Mouse (Mus musculus): Measurements from ENCODE around the gene Sall1.

Gene Sall1

GRCm38 (mm10) chr8:89037536-89038236 is 6.3 kb downstream of the Sall1 start:
- DNase-seq: no peak

GRCm38 (mm10) chr8:89032412-89032811 is 11.6 kb downstream of the Sall1 start:
- no peak for DNase-seq

GRCm38 (mm10) chr8:89028156-89028555 is 15.8 kb downstream of the Sall1 start:
- no peak for DNase-seq

- DNase-seq: peak; percentile 80
Observed at GRCm38 (mm10) chr8:89026139-89026520, 17.8 kb downstream of the Sall1 start.

DNA sequence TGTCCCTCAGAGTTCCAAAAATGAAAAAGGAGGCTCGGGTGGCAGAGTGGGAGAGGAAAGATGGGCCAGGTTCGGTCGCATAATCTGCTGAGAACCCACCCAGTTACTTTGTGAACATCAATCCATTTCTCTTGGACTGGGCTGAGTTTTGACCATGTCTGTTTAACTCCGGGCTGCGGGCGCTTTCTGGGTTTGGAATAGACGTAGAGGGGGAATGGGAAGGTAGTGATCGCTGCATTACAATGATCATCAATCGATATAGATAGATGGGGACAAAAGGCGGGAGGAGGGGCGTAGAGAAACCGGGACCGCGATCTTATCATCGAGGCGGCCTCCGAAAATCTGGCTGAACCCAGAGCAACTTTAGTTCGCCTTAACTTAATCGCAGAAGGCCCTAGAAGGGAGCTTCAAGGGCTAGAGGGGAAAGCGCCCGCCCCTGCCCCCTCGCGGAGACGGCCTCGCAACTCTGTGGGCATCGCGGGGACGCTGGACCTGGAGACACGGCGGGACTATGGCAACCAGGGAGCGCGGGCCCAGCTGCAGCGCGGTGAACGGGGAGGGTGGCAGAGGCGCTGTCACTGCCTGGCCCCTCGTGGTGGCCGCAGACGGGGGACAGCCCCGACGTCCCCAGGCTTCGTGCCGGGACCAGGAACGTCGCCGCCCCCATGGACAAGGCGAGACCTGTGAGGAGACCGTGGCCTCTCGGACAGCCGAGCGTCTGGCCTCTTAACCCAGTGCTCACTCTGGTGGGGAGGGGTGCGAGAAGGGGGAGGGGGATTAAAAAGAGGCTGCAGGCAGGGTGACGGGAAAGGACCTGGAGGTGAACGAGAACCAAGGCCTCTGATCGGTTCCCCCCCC is 18.5 kb downstream of the Sall1 start:
- no peak for DNase-seq

DNA sequence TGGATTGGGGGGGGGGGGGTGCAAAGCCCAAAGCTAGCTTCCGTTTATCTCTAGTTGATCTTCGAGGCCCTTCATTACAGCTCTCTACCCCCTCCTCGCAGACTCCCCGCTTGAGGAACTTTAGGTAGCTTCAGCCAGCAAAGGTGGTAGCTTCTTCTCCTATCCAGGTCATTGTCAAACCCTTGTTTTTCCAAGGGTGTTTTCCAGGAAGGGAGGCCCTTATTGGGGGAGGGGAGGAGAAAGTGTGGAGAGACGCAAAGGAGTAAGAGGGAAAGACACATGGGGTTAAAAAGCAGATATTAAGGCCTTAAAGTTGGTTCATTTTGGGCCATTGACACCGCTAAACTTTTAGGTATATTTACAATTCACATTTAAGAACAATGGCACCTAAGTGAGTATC is 19.2 kb downstream of the Sall1 start:
- no peak for DNase-seq

GRCm38 (mm10) chr8:89021139-89021538 is 22.8 kb downstream of the Sall1 start:
- peak; percentile 73 for DNase-seq

- peak; percentile 91 for DNase-seq
Observed at GRCm38 (mm10) chr8:89017891-89018290, 26.1 kb downstream of the Sall1 start.

DNA sequence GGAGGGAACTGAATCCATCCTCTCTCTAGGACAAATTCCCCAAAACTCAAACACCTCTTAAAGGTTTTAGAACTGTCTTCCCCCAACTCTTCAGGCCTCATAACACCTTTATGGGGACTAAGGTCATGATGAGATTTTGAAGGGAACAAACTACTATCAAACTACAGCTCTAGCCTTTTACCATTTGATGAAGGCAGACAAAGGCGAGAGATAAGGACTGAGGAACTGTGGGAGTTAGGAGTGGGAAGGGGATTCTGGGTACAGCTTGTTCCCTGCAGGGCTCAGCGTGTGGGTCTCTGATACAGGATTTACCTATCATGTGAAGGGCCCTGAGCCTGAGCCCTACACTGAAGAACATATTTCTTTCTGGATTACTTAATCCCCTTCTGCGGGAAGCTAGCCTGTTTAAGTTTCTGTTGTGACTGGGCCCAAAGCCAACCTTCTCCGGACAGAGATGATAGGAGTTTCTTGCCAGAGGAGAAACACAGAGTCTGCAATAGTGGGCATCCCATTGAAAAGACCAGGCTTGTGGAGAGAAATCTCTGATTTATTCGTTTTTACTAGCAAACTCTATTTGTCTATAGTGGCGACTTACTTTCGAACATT is 27.4 kb downstream of the Sall1 start:
- peak; percentile 73 for DNase-seq

DNA sequence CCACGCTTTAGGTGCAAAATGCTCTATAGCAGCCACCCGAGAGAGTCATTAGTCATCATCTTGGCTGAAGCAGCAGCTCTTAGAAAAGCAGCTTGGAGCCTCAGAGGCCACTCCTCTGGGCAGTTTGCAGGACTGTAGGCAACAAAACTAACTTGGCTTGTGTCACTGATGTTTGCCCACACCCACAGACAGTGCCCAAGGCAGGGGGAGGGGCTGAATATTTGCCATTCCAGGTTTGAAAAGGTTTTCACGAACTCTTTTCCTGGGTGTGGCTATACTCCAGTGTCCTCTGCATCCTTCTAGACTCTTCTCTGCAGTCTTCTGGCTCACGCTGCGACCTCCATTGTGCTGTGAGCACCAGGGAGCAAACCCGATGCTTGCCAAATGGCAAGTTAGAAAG is 28.4 kb downstream of the Sall1 start:
- peak; percentile 80 for DNase-seq

GRCm38 (mm10) chr8:89012853-89013534 is 31.0 kb downstream of the Sall1 start:
- no peak for DNase-seq

GRCm38 (mm10) chr8:89012024-89012712 is 31.8 kb downstream of the Sall1 start:
- no peak for DNase-seq

DNA sequence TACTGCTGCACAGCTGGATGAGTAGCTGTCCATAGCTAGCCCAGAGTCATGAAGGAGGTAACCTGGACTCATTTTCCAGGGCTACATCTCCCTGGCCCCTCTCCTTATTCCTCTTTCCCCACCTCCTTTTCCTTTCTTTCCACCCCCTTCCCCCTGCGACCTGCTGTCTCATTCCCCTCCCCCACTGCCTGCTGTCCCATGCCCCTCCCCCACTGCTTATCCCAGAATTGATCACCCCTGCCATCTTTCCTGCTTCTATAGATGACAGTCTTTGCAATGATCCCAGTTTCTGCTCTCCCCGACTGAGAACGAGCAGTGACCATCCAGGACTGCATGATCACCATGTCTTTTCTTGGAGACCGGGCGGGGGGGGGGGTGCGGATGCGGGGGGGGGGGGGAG is 35.2 kb downstream of the Sall1 start:
- DNase-seq: no peak

- no peak for DNase-seq
Observed at GRCm38 (mm10) chr8:89007114-89007513, 36.8 kb downstream of the Sall1 start.

DNA sequence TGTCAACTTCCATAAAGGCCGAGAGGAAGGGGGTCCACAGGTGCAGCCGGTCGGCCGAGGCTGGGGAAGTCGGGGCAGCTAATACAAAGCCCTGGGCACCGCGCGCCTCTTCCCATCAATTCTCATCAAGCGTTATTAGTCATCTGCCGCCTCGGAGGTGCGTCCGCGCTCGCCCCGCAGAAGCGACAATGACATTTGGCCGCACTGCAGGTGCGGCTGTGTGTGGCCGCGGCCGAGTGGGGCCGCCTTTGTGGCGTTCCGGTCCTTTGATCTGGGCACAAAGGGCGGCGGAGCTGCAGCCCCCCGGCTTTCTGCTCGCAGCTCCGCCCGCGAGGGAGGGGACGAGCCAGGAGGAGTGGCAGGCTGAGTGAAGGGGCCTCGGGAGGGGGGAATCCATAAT is 37.5 kb downstream of the Sall1 start:
- no peak for DNase-seq

DNA sequence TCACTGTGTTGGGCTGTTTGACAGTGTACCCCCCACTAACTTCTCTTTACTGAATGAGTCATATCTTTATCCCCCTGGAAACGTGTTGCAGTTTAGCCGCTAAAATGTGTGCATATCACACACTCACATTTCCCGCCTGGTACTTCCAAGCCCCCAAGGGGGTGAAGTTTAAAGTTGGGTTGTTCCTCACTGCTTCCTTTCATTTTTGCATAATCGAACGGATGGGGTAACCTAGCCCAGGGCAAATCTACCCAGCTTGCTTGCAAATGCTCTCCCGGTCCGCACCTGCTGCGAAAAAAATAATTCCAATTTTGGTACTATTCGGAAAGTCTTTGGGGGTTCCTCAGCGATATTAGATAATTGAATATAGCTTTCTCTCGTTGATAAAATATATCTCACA is 38.2 kb downstream of the Sall1 start:
- no peak for DNase-seq

GRCm38 (mm10) chr8:89004041-89004440 is 39.9 kb downstream of the Sall1 start:
- DNase-seq: no peak

DNA sequence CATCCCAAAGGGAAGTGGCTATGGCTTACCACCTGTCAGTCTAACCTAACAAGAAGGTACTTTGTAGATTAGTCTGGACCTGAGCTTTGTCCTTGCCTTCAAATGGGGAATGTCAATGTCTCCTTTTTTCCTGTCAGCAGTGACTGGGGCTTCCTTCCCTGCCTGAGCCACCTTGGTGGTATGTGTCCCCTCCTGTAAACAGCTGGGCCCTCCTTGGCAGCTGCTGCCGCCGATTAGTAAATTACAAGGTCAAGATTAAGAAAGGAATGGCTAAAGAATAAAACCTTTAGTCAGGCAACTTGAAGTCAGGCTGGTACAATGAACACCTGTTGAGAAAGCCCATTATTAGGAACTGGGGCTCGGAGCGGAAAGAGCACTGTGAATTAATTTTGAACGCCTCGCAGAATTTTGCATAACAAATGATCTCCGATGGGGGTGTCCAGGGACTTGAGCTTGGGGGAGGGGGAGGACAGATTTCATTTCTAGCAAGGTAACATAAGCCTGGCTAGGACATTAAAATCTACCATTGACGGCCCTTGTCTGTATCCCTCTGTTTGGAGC is 40.5 kb downstream of the Sall1 start:
- DNase-seq: no peak

DNA sequence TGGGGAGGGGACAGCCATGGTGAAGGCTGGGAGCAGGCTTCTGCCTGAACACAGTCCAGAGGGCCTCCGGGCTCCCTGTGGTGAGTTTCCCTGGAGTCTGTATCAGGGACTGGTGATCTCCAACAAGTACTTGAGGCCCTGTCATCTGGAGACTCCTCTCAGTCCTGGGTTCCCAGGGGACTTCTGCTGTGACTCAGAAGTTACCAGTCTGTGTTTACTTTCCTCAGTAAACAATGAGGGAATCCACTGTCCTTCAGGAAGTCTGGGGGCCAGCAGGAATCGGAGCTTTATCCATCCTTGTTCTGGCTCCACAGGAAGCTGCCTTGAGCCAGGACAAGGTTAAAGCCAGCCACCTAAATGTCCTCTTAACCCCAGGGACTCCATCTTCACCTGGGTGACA is 41.8 kb downstream of the Sall1 start:
- DNase-seq: no peak

- no peak for DNase-seq
Observed at GRCm38 (mm10) chr8:88997276-88997675, 46.7 kb downstream of the Sall1 start.

- DNase-seq: no peak
Observed at GRCm38 (mm10) chr8:88991780-88992509, 52.0 kb downstream of the Sall1 start.

GRCm38 (mm10) chr8:88991176-88991575 is 52.8 kb downstream of the Sall1 start:
- DNase-seq: no peak
